Mouse (Mus musculus): ENCODE data around the gene Chil1. TPM values are rescaled to one million over a fixed set of nuclear protein-coding genes. Genes with fewer than 3 reads are reported as not detected.

The Chil1 gene
- total RNA-seq, 4 experiments from 2014 or later = 14.8 to 44.4 (median 27.1) TPM

- no peak for DNase-seq (ENCODE audit: low spot score in 2 of 2)
These were observed 12.8 kb upstream of the Chil1 start for GRCm38 (mm10) chr1:134168985-134169697.

- DNase-seq (ENCODE audit: low spot score in 2 of 2) = no peak
These were observed 8.9 kb upstream of the Chil1 start for GRCm38 (mm10) chr1:134173081-134173480.

GRCm38 (mm10) chr1:134177976-134178375 is 4.0 kb upstream of the Chil1 start:
- DNase-seq (ENCODE audit: low spot score in 2 of 2) = no peak

- DNase-seq (ENCODE audit: low spot score in 2 of 2) = no peak
These were observed 2.1 kb downstream of the Chil1 start for GRCm38 (mm10) chr1:134184089-134184488.

GRCm38 (mm10) chr1:134188217-134188616 is 6.2 kb downstream of the Chil1 start:
- peak in 1 of 2 experiments; percentile 4 for DNase-seq (ENCODE audit: low spot score in 2 of 2)

- DNase-seq (ENCODE audit: low spot score in 2 of 2) = peak in 1 of 2 experiments; percentile 12
These were observed 7.2 kb downstream of the Chil1 start for GRCm38 (mm10) chr1:134188989-134189729.

GRCm38 (mm10) chr1:134191192-134191591 is 9.2 kb downstream of the Chil1 start:
- peak in 1 of 2 experiments; percentile 5 for DNase-seq (ENCODE audit: low spot score in 2 of 2)

- DNase-seq (ENCODE audit: low spot score in 2 of 2) = peak in 1 of 2 experiments; percentile 16
These were observed 10.0 kb downstream of the Chil1 start for GRCm38 (mm10) chr1:134192024-134192423.

- no peak for DNase-seq (ENCODE audit: low spot score in 2 of 2)
These were observed 11.2 kb downstream of the Chil1 start, which contains the start of gene Mybph for GRCm38 (mm10) chr1:134193126-134193525. TSS of gene Mybph (plus strand) at chr1:134193448.

- no peak for DNase-seq (ENCODE audit: low spot score in 2 of 2)
These were observed 11.8 kb downstream of the Chil1 start for GRCm38 (mm10) chr1:134193674-134194197.

- no peak for DNase-seq (ENCODE audit: low spot score in 2 of 2)
These were observed 12.5 kb downstream of the Chil1 start for GRCm38 (mm10) chr1:134194298-134195022.

- DNase-seq (ENCODE audit: low spot score in 2 of 2) = no peak
These were observed 13.1 kb downstream of the Chil1 start for GRCm38 (mm10) chr1:134195117-134195516.

GRCm38 (mm10) chr1:134195571-134195970 is 13.6 kb downstream of the Chil1 start:
- DNase-seq (ENCODE audit: low spot score in 2 of 2) = peak in 1 of 2 experiments; percentile 58

GRCm38 (mm10) chr1:134195979-134196378 is 14.0 kb downstream of the Chil1 start:
- DNase-seq (ENCODE audit: low spot score in 2 of 2) = peak in 1 of 2 experiments; percentile 48

GRCm38 (mm10) chr1:134196386-134196785 is 14.4 kb downstream of the Chil1 start:
- DNase-seq (ENCODE audit: low spot score in 2 of 2) = peak; percentile 79 to 81

- DNase-seq (ENCODE audit: low spot score in 2 of 2) = no peak
These were observed 15.5 kb downstream of the Chil1 start for GRCm38 (mm10) chr1:134197325-134197982.

- DNase-seq (ENCODE audit: low spot score in 2 of 2) = peak in 1 of 2 experiments; percentile 42
These were observed 16.4 kb downstream of the Chil1 start for GRCm38 (mm10) chr1:134198197-134198995.

- DNase-seq (ENCODE audit: low spot score in 2 of 2) = no peak
These were observed 18.5 kb downstream of the Chil1 start for GRCm38 (mm10) chr1:134200481-134200880.

GRCm38 (mm10) chr1:134200998-134201686 is 19.2 kb downstream of the Chil1 start:
- DNase-seq (ENCODE audit: low spot score in 2 of 2) = peak in 1 of 2 experiments; percentile 57
